ENCODE assay signal across 27 mouse cellular contexts in the genomic region with DNA sequence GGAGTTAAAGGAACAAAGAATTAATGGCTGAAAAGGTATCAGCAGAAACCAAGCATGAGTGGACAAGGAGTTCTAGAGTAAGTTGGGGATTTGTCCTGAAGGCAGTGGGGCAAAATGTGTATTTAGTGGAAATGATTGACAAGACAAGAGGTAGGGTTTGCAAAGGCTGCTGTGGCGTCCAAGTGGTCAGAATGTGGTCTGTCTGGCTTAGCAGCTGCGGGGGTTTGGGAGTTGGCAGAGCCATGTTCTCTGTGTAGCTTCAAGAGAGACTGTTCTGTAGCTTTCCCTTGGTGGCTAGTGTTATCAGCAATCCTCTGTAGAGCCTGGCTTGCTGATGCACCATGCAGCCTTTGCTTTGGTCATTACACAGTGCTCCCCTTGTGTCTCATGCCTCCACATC.
DNase-seq lines count a peak whose midpoint lies in the region; ATAC-seq lines count a peak whose summit lies in the region.
"Had no signal": no experiment of that assay in that cellular context is flagged by ENCODE, and none has a peak within 500 bp of the region (broad histone marks: within the 10 kb centered on the region; RNA-seq: fewer than 3 reads in every experiment).

No protein-coding gene starts in this region.

- ATAC-seq in forebrain, embryonic 15.5 days (replicated peaks) = no peak
- ATAC-seq: forebrain, embryonic 16.5 days; intestine, embryonic 16.5 days; midbrain, embryonic 15.5 days had no signal

- 65% methylated on average over 2 of the region's 2 CpGs for WGBS in forebrain, embryonic 15.5 days

- H3K9me3 ChIP-seq in forebrain, embryonic 15.5 days = no peaks in the 10 kb centered on the region
- H3K9me3 ChIP-seq: embryonic facial prominence, embryonic 12.5 days; forebrain, embryonic 10.5 days; heart, embryonic 10.5 days; heart, embryonic 15.5 days; hindbrain, embryonic 13.5 days; limb, embryonic 13.5 days; midbrain, embryonic 10.5 days; midbrain, embryonic 15.5 days; stomach, embryonic 15.5 days had no signal

- H3K9ac ChIP-seq in forebrain, embryonic 15.5 days (replicated peaks) = no peak overlapping the region
- H3K9ac ChIP-seq: embryonic facial prominence, embryonic 12.5 days; heart, embryonic 15.5 days; hindbrain, embryonic 13.5 days; limb, embryonic 13.5 days; midbrain, embryonic 15.5 days; stomach, embryonic 15.5 days had no signal

- H3K4me2 ChIP-seq in forebrain, embryonic 15.5 days (replicated peaks) = no peak overlapping the region
- H3K4me2 ChIP-seq: embryonic facial prominence, embryonic 12.5 days; heart, embryonic 15.5 days; hindbrain, embryonic 13.5 days; limb, embryonic 13.5 days; liver, embryonic 11.5 days; midbrain, embryonic 15.5 days; stomach, embryonic 15.5 days had no signal

- no peak overlapping the region for H3K4me3 ChIP-seq in forebrain, embryonic 15.5 days
- H3K4me3 ChIP-seq: embryonic facial prominence, embryonic 12.5 days; forebrain, embryonic 10.5 days; gastrocnemius, adult 2 months; heart, embryonic 10.5 days; heart, embryonic 15.5 days; hindbrain, embryonic 13.5 days; limb, embryonic 13.5 days; midbrain, embryonic 10.5 days; midbrain, embryonic 15.5 days; stomach, embryonic 15.5 days had no signal

- H3K4me1 ChIP-seq in forebrain, embryonic 15.5 days = peaks cover 9% of the 10 kb centered on the region
- H3K4me1 ChIP-seq: embryonic facial prominence, embryonic 12.5 days; heart, embryonic 10.5 days; heart, embryonic 15.5 days; limb, embryonic 13.5 days; midbrain, embryonic 15.5 days; stomach, embryonic 15.5 days had no signal

- no peaks in the 10 kb centered on the region for H3K36me3 ChIP-seq in forebrain, embryonic 15.5 days
- H3K36me3 ChIP-seq: embryonic facial prominence, embryonic 12.5 days; forebrain, embryonic 10.5 days; heart, embryonic 10.5 days; heart, embryonic 15.5 days; hindbrain, embryonic 13.5 days; limb, embryonic 13.5 days; midbrain, embryonic 10.5 days; midbrain, embryonic 15.5 days; stomach, embryonic 15.5 days had no signal

- no peaks in the 10 kb centered on the region for H3K27me3 ChIP-seq in forebrain, embryonic 15.5 days
- H3K27me3 ChIP-seq: embryonic facial prominence, embryonic 12.5 days; heart, embryonic 15.5 days; hindbrain, embryonic 13.5 days; limb, embryonic 13.5 days; midbrain, embryonic 15.5 days; stomach, embryonic 15.5 days had no signal

- no peak overlapping the region for H3K27ac ChIP-seq in forebrain, embryonic 15.5 days (replicated peaks)
- H3K27ac ChIP-seq: embryonic facial prominence, embryonic 12.5 days; forebrain, embryonic 10.5 days; gastrocnemius, adult 2 months; heart, embryonic 10.5 days; heart, embryonic 15.5 days; hindbrain, embryonic 13.5 days; limb, embryonic 13.5 days; midbrain, embryonic 10.5 days; midbrain, embryonic 15.5 days; stomach, embryonic 15.5 days had no signal

- DNase-seq in kidney, postnatal 10 days = peak; percentile 13
- no peak for DNase-seq in kidney, postnatal 36 days
- DNase-seq in 3134 (ENCODE audit: extremely low read depth, insufficient read length, low spot score) (peak; percentile 20), 416B (ENCODE audit: low read depth) (peak; percentile 27)
- peak; percentile 21 for DNase-seq in lung, postnatal 10 days
- no peak for DNase-seq in testis, postnatal 14 days (ENCODE audit: low spot score)
- DNase-seq: adrenal gland, postnatal 14 days; cerebellum, adult 11 months; cerebellum, adult 9-11 months; embryo, embryonic 11 days; gastrocnemius, adult 2 months; kidney, postnatal 4 days; right cerebral cortex, postnatal 25 days; thymus, postnatal 25 days had no signal

Comparison
In these comparisons a context has a peak if more than half of its experiments do, and no peak if none do; other contexts are left out.
1. DNase-seq: peak in kidney, postnatal 10 days (single experiment), 3134 (single experiment), 416B (single experiment) and lung, postnatal 10 days (single experiment); none in kidney, postnatal 36 days (0 of 2) and testis, postnatal 14 days (single experiment).